Mouse (Mus musculus): ENCODE results near the gene Aldh3b3. TPM values are rescaled to one million over a fixed set of nuclear protein-coding genes. Genes with fewer than 3 reads are reported as not detected.
"Not testable (repeated sequence)": the region's sequence is repeated elsewhere in the genome, so short reads cannot be mapped to it uniquely, and the experiment has no call there.

Aldh3b3 gene
- polyA plus RNA-seq, 1 experiment from 2014 or later: not detected

DNA sequence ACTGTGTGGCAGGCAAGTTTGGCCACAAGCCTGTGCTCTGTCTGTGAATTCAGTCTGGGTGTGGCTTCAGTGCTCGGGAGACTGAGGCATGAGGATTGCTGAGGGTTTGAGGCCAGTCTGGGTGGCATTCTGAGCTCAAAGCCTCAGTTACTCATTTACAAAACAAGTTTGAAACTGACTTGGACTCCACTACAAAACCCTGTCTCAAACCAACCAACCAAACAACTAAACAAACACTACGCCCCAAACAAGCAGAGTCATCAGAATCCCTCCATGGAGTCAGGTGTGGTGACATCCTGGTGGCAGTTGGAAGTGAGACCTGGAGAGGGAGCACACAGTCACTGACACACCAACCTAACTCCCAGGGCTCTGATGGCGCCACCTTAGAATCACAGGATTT is 8.1 kb upstream of the Aldh3b3 start:
- H3K27me3 ChIP-seq (ENCODE audit: control insufficient read depth, insufficient read depth, low read length): no peaks in the 10 kb centered on the region
- 78% methylated on average over 3 of the region's 3 CpGs for WGBS

GRCm38 (mm10) chr19:3951461-3951860 is 7.0 kb upstream of the Aldh3b3 start:
- 0 out of 2 replicates have a peak, but pooled peaks cover under 1% of the 10 kb centered on the region for H3K27me3 ChIP-seq (ENCODE audit: control insufficient read depth, insufficient read depth, low read length)
- H3K9ac ChIP-seq (ENCODE audit: low read length): no peak overlapping the region
- peaks cover 0 to 6% of the 10 kb centered on the region in 2 experiments; a peak in 2 of 4 replicates for H3K4me1 ChIP-seq (ENCODE audit: control insufficient read depth in 2 of 2, insufficient read depth in 2 of 2, low read length in 2 of 2)
- H3K4me3 ChIP-seq (ENCODE audit: control insufficient read depth in 1 of 2, insufficient read depth in 1 of 2, low read depth in 1 of 2, low read length in 2 of 2): no peak overlapping the region
- no peak overlapping the region for H3K27ac ChIP-seq (replicated peaks in 1 of 2; ENCODE audit: control insufficient read depth in 1 of 2, insufficient read depth in 1 of 2, low read depth in 2 of 2, low read length in 2 of 2)
- no peak for ATAC-seq (ENCODE audit: insufficient number of reproducible peaks, insufficient read depth, low FRiP score, low read depth)
- no peaks in the 10 kb centered on the region for H3K9me3 ChIP-seq (ENCODE audit: control insufficient read depth, low read length)
- no peaks in the 10 kb centered on the region for H3K36me3 ChIP-seq (ENCODE audit: control insufficient read depth, insufficient read depth, low read length)
- no peak overlapping the region for H3K4me2 ChIP-seq (ENCODE audit: low read length)

More for the DNA sequence above, 8.1 kb upstream of the Aldh3b3 start:
- Histone ChIP-seq H3K9ac (ENCODE audit: low read length) (no peak overlapping the region), H3K4me1 (ENCODE audit: control insufficient read depth in 2 of 2, insufficient read depth in 2 of 2, low read length in 2 of 2) (peaks cover 6 to 11% of the 10 kb centered on the region in 2 experiments), H3K4me2 (ENCODE audit: low read length) (no peak overlapping the region), H3K4me3 (ENCODE audit: control insufficient read depth in 1 of 2, insufficient read depth in 1 of 2, low read depth in 1 of 2, low read length in 2 of 2) (no peak overlapping the region), H3K36me3 (ENCODE audit: control insufficient read depth, insufficient read depth, low read length) (no peaks in the 10 kb centered on the region), H3K27ac (replicated peaks in 1 of 2; ENCODE audit: control insufficient read depth in 1 of 2, insufficient read depth in 1 of 2, low read depth in 2 of 2, low read length in 2 of 2) (no peak overlapping the region), H3K9me3 (ENCODE audit: control insufficient read depth, low read length) (no peaks in the 10 kb centered on the region)
- ATAC-seq (ENCODE audit: insufficient number of reproducible peaks, insufficient read depth, low FRiP score, low read depth): no peak

- Histone ChIP-seq H3K9me3 (ENCODE audit: control insufficient read depth, low read length) (no peaks in the 10 kb centered on the region), H3K4me1 (ENCODE audit: control insufficient read depth in 2 of 2, insufficient read depth in 2 of 2, low read length in 2 of 2) (0 out of 4 replicates have a peak, but pooled peaks cover 0 to 4% of the 10 kb centered on the region in 2 experiments), H3K27me3 (ENCODE audit: control insufficient read depth, insufficient read depth, low read length) (0 out of 2 replicates have a peak, but pooled peaks cover 3% of the 10 kb centered on the region), H3K4me2 (ENCODE audit: low read length) (no peak overlapping the region), H3K4me3 (ENCODE audit: control insufficient read depth in 1 of 2, insufficient read depth in 1 of 2, low read depth in 1 of 2, low read length in 2 of 2) (no peak overlapping the region), H3K27ac (replicated peaks in 1 of 2; ENCODE audit: control insufficient read depth in 1 of 2, insufficient read depth in 1 of 2, low read depth in 2 of 2, low read length in 2 of 2) (no peak overlapping the region), H3K36me3 (ENCODE audit: control insufficient read depth, insufficient read depth, low read length) (no peaks in the 10 kb centered on the region), H3K9ac (ENCODE audit: low read length) (no peak overlapping the region)
- ATAC-seq (ENCODE audit: insufficient number of reproducible peaks, insufficient read depth, low FRiP score, low read depth): no peak
- WGBS: 26% methylated on average over 1 of the region's 1 CpGs
Measured at GRCm38 (mm10) chr19:3952099-3952498, 6.3 kb upstream of the Aldh3b3 start.

- Histone ChIP-seq H3K4me1 (ENCODE audit: control insufficient read depth in 2 of 2, insufficient read depth in 2 of 2, low read length in 2 of 2) (0 out of 4 replicates have a peak, but pooled peaks cover 0 to 4% of the 10 kb centered on the region in 2 experiments), H3K4me3 (ENCODE audit: control insufficient read depth in 1 of 2, insufficient read depth in 1 of 2, low read depth in 1 of 2, low read length in 2 of 2) (no peak overlapping the region), H3K36me3 (ENCODE audit: control insufficient read depth, insufficient read depth, low read length) (no peaks in the 10 kb centered on the region), H3K27me3 (ENCODE audit: control insufficient read depth, insufficient read depth, low read length) (0 out of 2 replicates have a peak, but pooled peaks cover 3% of the 10 kb centered on the region), H3K27ac (replicated peaks in 1 of 2; ENCODE audit: control insufficient read depth in 1 of 2, insufficient read depth in 1 of 2, low read depth in 2 of 2, low read length in 2 of 2) (no peak overlapping the region), H3K4me2 (ENCODE audit: low read length) (no peak overlapping the region), H3K9ac (ENCODE audit: low read length) (no peak overlapping the region), H3K9me3 (ENCODE audit: control insufficient read depth, low read length) (no peaks in the 10 kb centered on the region)
- WGBS: 83% methylated on average over 3 of the region's 3 CpGs
- ATAC-seq (ENCODE audit: insufficient number of reproducible peaks, insufficient read depth, low FRiP score, low read depth): no peak
Measured at GRCm38 (mm10) chr19:3955033-3955432, 3.4 kb upstream of the Aldh3b3 start.

DNA sequence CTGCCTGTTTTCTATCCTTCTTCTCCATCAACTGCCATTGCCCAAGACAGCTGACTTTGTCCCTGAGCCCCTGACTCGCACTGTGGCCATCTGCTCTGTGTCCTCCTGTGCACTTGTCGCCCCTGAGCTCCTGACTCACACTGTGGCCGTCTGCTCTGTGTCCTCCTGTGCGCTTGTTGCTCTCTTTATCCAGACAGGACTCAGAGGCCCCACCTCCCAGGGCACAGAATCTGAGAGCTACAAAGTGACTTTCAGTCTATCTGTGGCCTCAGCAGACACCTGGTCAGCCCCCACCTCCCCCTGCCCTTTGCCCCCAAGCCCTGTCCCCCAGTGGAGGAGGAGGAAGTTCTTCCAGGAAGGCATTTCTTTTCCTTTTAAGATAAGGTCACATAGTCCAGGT is 2.6 kb upstream of the Aldh3b3 start:
- H3K9me3 ChIP-seq (ENCODE audit: control insufficient read depth, low read length): no peaks in the 10 kb centered on the region
- H3K4me2 ChIP-seq (ENCODE audit: low read length): no peak overlapping the region
- no peak overlapping the region for H3K27ac ChIP-seq (replicated peaks in 1 of 2; ENCODE audit: control insufficient read depth in 1 of 2, insufficient read depth in 1 of 2, low read depth in 2 of 2, low read length in 2 of 2)
- H3K4me1 ChIP-seq (ENCODE audit: control insufficient read depth in 2 of 2, insufficient read depth in 2 of 2, low read length in 2 of 2): 0 out of 4 replicates have a peak, but pooled peaks cover 0 to 4% of the 10 kb centered on the region in 2 experiments
- H3K4me3 ChIP-seq (ENCODE audit: control insufficient read depth in 1 of 2, insufficient read depth in 1 of 2, low read depth in 1 of 2, low read length in 2 of 2): no peak overlapping the region
- no peaks in the 10 kb centered on the region for H3K36me3 ChIP-seq (ENCODE audit: control insufficient read depth, insufficient read depth, low read length)
- 0 out of 2 replicates have a peak, but pooled peaks cover 3% of the 10 kb centered on the region for H3K27me3 ChIP-seq (ENCODE audit: control insufficient read depth, insufficient read depth, low read length)
- WGBS: 10% methylated on average over 4 of the region's 4 CpGs
- no peak for ATAC-seq (ENCODE audit: insufficient number of reproducible peaks, insufficient read depth, low FRiP score, low read depth)
- H3K9ac ChIP-seq (ENCODE audit: low read length): no peak overlapping the region

DNA sequence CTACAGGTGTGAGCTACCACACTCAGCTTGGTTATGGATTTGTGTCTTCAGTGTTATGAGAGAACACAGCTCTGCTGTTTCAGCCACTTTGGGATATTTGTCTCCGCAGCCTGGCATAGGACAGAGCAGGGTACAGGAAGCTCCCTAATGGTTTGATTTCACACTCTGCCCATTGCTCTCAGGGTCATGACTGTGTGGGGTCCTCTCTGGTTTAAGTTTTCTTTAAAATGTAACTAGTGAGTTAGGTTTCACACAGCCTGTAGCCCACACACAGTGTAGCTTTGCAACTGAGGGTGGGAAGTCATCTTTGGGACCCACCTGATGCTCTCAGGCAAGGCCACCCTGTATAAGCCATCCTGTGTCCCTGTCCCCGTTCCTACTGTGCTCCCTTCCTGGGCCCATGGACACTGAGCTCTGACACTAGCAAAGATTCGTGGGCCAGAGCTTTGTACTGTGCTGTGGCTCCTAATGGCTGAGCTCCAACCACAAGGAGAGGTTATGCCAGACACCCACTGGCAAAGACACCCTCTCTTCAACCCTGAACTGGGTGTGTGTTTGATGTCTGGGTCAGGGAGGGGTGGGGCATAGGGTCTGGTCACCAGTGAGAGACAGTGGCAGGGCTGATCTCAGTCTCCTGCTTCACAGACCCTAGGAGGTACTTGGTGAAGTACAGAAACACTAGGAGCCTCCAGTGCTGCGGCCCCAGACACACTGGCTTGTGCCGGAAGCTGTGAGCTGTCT is 979 bp upstream of the Aldh3b3 start:
- ATAC-seq (ENCODE audit: insufficient number of reproducible peaks, insufficient read depth, low FRiP score, low read depth); H3K4me2 ChIP-seq (ENCODE audit: low read length); H3K36me3 ChIP-seq (ENCODE audit: control insufficient read depth, insufficient read depth, low read length); H3K9ac ChIP-seq (ENCODE audit: low read length); H3K4me1 ChIP-seq (ENCODE audit: control insufficient read depth in 2 of 2, insufficient read depth in 2 of 2, low read length in 2 of 2); H3K27me3 ChIP-seq (ENCODE audit: control insufficient read depth, insufficient read depth, low read length); H3K9me3 ChIP-seq (ENCODE audit: control insufficient read depth, low read length); H3K27ac ChIP-seq (replicated peaks in 1 of 2; ENCODE audit: control insufficient read depth in 1 of 2, insufficient read depth in 1 of 2, low read depth in 2 of 2, low read length in 2 of 2); H3K4me3 ChIP-seq (ENCODE audit: control insufficient read depth in 1 of 2, insufficient read depth in 1 of 2, low read depth in 1 of 2, low read length in 2 of 2): not testable (repeated sequence)
- 81% methylated on average over 5 of the region's 5 CpGs for WGBS

- Histone ChIP-seq H3K27ac (replicated peaks in 1 of 2; ENCODE audit: control insufficient read depth in 1 of 2, insufficient read depth in 1 of 2, low read depth in 2 of 2, low read length in 2 of 2) (no peak overlapping the region), H3K36me3 (ENCODE audit: control insufficient read depth, insufficient read depth, low read length) (no peaks in the 10 kb centered on the region), H3K4me1 (ENCODE audit: control insufficient read depth in 2 of 2, insufficient read depth in 2 of 2, low read length in 2 of 2) (peaks cover 0 to 6% of the 10 kb centered on the region in 2 experiments; a peak in 1 of 4 replicates), H3K9ac (ENCODE audit: low read length) (no peak overlapping the region), H3K27me3 (ENCODE audit: control insufficient read depth, insufficient read depth, low read length) (0 out of 2 replicates have a peak, but pooled peaks cover 3% of the 10 kb centered on the region), H3K9me3 (ENCODE audit: control insufficient read depth, low read length) (no peaks in the 10 kb centered on the region), H3K4me3 (ENCODE audit: control insufficient read depth in 1 of 2, insufficient read depth in 1 of 2, low read depth in 1 of 2, low read length in 2 of 2) (no peak overlapping the region), H3K4me2 (ENCODE audit: low read length) (no peak overlapping the region)
- no peak for ATAC-seq (ENCODE audit: insufficient number of reproducible peaks, insufficient read depth, low FRiP score, low read depth)
Measured at GRCm38 (mm10) chr19:3959030-3959429, 585 bp downstream of the Aldh3b3 start.

All from heart, embryonic 14.5 days (tissue).